Mouse (Mus musculus) urinary bladder, postnatal 36 days (tissue): ENCODE measurements around the gene Fastkd2.

Experiments
- DNase-seq, 2 experiments: peaks; one replicate each; pipeline ENCODE4 v3.0.0; 2022; ENCODE audit warnings: low spot score in 2 of 2, mixed read lengths in 1 of 2

Gene Fastkd2

GRCm38 (mm10) chr1:63730240-63730771 is at the start of gene Fastkd2, which contains the start of gene Mdh1b:
Fastkd2 (plus strand) TSS chr1:63730614.
Mdh1b (minus strand) TSS chr1:63730318.
- DNase-seq, result peak; percentile 86 to 87

- DNase-seq, result no peak
Measured at GRCm38 (mm10) chr1:63686827-63687226, 43.6 kb upstream of the Fastkd2 start, which contains the start of gene Dytn. Dytn (minus strand) TSS chr1:63686927.

- no peak for DNase-seq
Measured at GRCm38 (mm10) chr1:63696861-63697260, 33.6 kb upstream of the Fastkd2 start.

GRCm38 (mm10) chr1:63705733-63706132 is 24.7 kb upstream of the Fastkd2 start:
- DNase-seq, result no peak

- DNase-seq, result no peak
Measured at GRCm38 (mm10) chr1:63708876-63709275, 21.5 kb upstream of the Fastkd2 start.

- DNase-seq, result no peak
Measured at GRCm38 (mm10) chr1:63720161-63720560, 10.3 kb upstream of the Fastkd2 start.

- DNase-seq, result no peak
Measured at GRCm38 (mm10) chr1:63729796-63730195, 618 bp upstream of the Fastkd2 start.

- DNase-seq, result no peak
Measured at GRCm38 (mm10) chr1:63756005-63756404, 25.6 kb downstream of the Fastkd2 start.

GRCm38 (mm10) chr1:63763212-63763694 is 32.8 kb downstream of the Fastkd2 start:
- DNase-seq, result peak in 1 of 2 experiments; percentile 3

- DNase-seq, result no peak
Measured at GRCm38 (mm10) chr1:63763881-63764386, 33.5 kb downstream of the Fastkd2 start.

- no peak for DNase-seq
Measured at GRCm38 (mm10) chr1:63764395-63764794, 34.0 kb downstream of the Fastkd2 start.

GRCm38 (mm10) chr1:63768112-63768511 is 37.7 kb downstream of the Fastkd2 start:
- DNase-seq, result no peak

GRCm38 (mm10) chr1:63769167-63769566 is 38.8 kb downstream of the Fastkd2 start, which contains the start of gene 4933402D24Rik:
4933402D24Rik (minus strand) TSS chr1:63769267.
- DNase-seq, result no peak

- no peak for DNase-seq
Measured at GRCm38 (mm10) chr1:63770309-63770708, 39.9 kb downstream of the Fastkd2 start.

GRCm38 (mm10) chr1:63776396-63776795 is 46.0 kb downstream of the Fastkd2 start:
- DNase-seq, result no peak

- no peak for DNase-seq
Measured at GRCm38 (mm10) chr1:63776902-63777630, 46.7 kb downstream of the Fastkd2 start.

- DNase-seq, result peak in 1 of 2 experiments; percentile 7
Measured at GRCm38 (mm10) chr1:63794326-63794725, 63.9 kb downstream of the Fastkd2 start.
